Mouse (Mus musculus) thymus, adult 18-20 months (tissue): ENCODE results near the gene Esp34.

Experiments
- DNase-seq, 2 experiments: peaks; one replicate each; pipeline ENCODE4 v3.0.0; 2022; ENCODE audit warnings: mixed read lengths in 2 of 2

Gene Esp34

DNA sequence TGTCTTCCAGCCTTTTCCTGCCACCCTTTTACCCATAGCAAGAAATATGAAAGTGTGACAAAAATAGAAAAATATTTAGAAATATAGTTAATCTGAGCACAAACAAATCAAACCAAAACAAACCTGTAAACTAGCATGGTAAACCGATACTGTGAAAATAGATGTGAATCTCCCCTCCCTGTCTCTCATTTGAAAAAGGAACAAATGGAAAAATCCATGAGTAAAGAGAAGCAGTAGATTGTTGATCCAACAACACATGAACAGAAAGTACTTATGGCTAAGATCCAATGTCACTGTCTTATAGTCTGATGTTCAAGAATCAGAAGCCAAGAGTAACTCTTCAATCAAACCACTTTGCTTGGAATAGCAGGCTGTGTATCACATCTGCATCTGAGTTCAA lies at the start of gene Esp34:
Gene Esp34, plus strand, starts transcription at position 301 of the 400 bp plus-strand sequence.
- DNase-seq, result no peak

- no peak for DNase-seq
These were observed 8.5 kb downstream of the Esp34 start for GRCm38 (mm10) chr17:38562527-38562926.
